ENCODE assay signal across 11 mouse cellular contexts in the genomic region with DNA sequence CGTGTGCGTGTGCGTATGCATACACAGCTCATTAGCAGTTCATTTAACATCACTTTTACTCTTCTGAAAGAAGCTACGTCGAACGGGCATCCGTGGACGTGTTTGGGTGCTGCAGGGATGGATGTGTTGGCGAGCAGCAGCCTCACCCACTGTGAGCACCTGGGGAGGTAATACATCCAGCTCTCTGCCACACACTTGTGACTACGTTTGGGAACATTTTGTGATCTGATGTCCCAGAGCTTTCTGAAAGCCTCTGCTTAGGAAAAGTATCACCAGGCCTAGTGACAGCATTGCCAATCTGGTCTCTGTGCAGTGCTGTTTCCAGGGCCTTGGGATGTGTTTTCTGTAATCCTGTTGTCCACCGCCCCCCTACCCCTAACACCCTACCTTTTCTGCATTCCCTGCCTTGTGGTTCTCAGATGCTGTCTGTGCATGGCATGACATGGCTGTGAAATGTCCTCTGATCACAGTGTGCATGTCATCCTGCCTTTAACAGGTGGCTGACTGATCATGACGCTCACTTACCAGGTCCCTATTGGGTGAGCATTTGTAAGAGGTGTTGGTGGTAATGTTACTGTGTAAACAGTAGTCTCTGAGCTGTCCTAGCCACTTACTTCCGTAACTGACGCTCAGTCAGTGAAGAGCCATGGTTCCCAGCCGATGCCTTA.
"Had no signal": no experiment of that assay in that cellular context is flagged by ENCODE, and none has a peak within 500 bp of the region (broad histone marks: within the 10 kb centered on the region; RNA-seq: fewer than 3 reads in every experiment).

No protein-coding gene starts in this region.

- H3K9me3 ChIP-seq: midbrain, embryonic 12.5 days; neural tube, embryonic 15.5 days had no signal

- H3K27me3 ChIP-seq: neural tube, embryonic 15.5 days had no signal

- H3K4me2 ChIP-seq: limb, embryonic 12.5 days; midbrain, embryonic 12.5 days; neural tube, embryonic 15.5 days had no signal

- DNase-seq: kidney, adult 11 months; kidney, adult 9 months; kidney, postnatal 10 days; lung, adult 18-20 months; lung, postnatal 4 days; right cerebral cortex, postnatal 25 days; thymus, postnatal 4 days had no signal

- H3K4me3 ChIP-seq: limb, embryonic 12.5 days; midbrain, embryonic 12.5 days; neural tube, embryonic 15.5 days had no signal

- H3K36me3 ChIP-seq: limb, embryonic 12.5 days; midbrain, embryonic 12.5 days; neural tube, embryonic 15.5 days had no signal

- H3K27ac ChIP-seq: limb, embryonic 12.5 days; liver, embryonic 14.5 days; midbrain, embryonic 12.5 days; neural tube, embryonic 15.5 days had no signal
